Mouse (Mus musculus) MEL (cell line): ENCODE results near the gene Otof.

Source experiments
- CHD2 ChIP-seq: IDR thresholded peaks from 2 replicates; pipeline ENCODE4 v1.6.1; 2011; ENCODE audit warnings: low read length, improper control_type of control experiment
- CTCF ChIP-seq, 3 experiments: IDR thresholded peaks in 2 of 3; conservative IDR thresholded peaks in 1 of 3; 2 replicates each; pipeline ENCODE4 v1.5.1; 2011 to 2012; ENCODE audit warnings: low read length in 3 of 3, low read depth in 2 of 3, mild to moderate bottlenecking in 2 of 3, improper control_type of control experiment in 1 of 3, inconsistent platforms in 1 of 3, mixed read lengths in 1 of 3, moderate library complexity in 1 of 3; ENCODE audit not compliant: control insufficient read depth in 1 of 3, insufficient read depth in 1 of 3, poor library complexity in 1 of 3, severe bottlenecking in 1 of 3
- EP300 ChIP-seq, 2 experiments: IDR thresholded peaks; 2 replicates each; pipeline ENCODE4 v1.6.1; 2011; ENCODE audit warnings: improper control_type of control experiment in 2 of 2, low read length in 2 of 2, low read depth in 1 of 2, mild to moderate bottlenecking in 1 of 2
- GATA1 ChIP-seq: IDR thresholded peaks from 2 replicates; pipeline ENCODE4 v1.6.1; 2011; ENCODE audit warnings: low read depth, low read length, improper control_type of control experiment
- HCFC1 ChIP-seq: IDR thresholded peaks from 2 replicates; pipeline ENCODE4 v1.6.1; 2012; ENCODE audit warnings: low read depth, mild to moderate bottlenecking, inconsistent platforms, low read length, improper control_type of control experiment, moderate library complexity
- MAFK ChIP-seq: IDR thresholded peaks from 2 replicates; pipeline ENCODE4 v1.6.1; 2011; ENCODE audit warnings: low read depth, mild to moderate bottlenecking, low read length, improper control_type of control experiment, borderline replicate concordance
- MEF2A ChIP-seq: IDR thresholded peaks from 2 replicates; pipeline ENCODE4 v1.6.1; 2014; ENCODE audit warnings: low read depth, mild to moderate bottlenecking, inconsistent platforms, low read length, improper control_type of control experiment; ENCODE audit not compliant: poor library complexity, insufficient replicate concordance, severe bottlenecking; ENCODE audit errors: extremely low read depth
- MYB ChIP-seq: IDR thresholded peaks from 2 replicates; pipeline ENCODE4 v1.6.1; 2011; ENCODE audit warnings: mild to moderate bottlenecking, low read depth, low read length, improper control_type of control experiment
- NELFE ChIP-seq: IDR thresholded peaks from 2 replicates; pipeline ENCODE4 v1.6.1; 2011; ENCODE audit warnings: low read depth, low read length, improper control_type of control experiment
- POLR2A ChIP-seq, 2 experiments: IDR thresholded peaks; 2 replicates each; pipeline ENCODE4 v1.6.1; 2011 to 2012; ENCODE audit warnings: low read length in 2 of 2, mild to moderate bottlenecking in 2 of 2, control low read depth in 1 of 2, improper control_type of control experiment in 1 of 2, low read depth in 1 of 2, moderate library complexity in 1 of 2; ENCODE audit not compliant: control insufficient read depth in 1 of 2, insufficient read depth in 1 of 2, poor library complexity in 1 of 2
- RAD21 ChIP-seq: IDR thresholded peaks from 2 replicates; pipeline ENCODE4 v1.6.1; 2011; ENCODE audit warnings: mild to moderate bottlenecking, low read depth, low read length, improper control_type of control experiment
- SIN3A ChIP-seq: IDR thresholded peaks from 2 replicates; pipeline ENCODE4 v1.6.1; 2012; ENCODE audit warnings: low read length, improper control_type of control experiment, inconsistent platforms
- USF1 ChIP-seq: IDR thresholded peaks from 2 replicates; pipeline ENCODE4 v1.6.1; 2014; ENCODE audit warnings: low read depth, mild to moderate bottlenecking, inconsistent platforms, low read length, improper control_type of control experiment, moderate library complexity
- ZNF384 ChIP-seq: IDR thresholded peaks from 2 replicates; pipeline ENCODE4 v1.6.1; 2012; ENCODE audit warnings: low read depth, mild to moderate bottlenecking, inconsistent platforms, low read length, improper control_type of control experiment

GRCm38 (mm10) chr5:30358436-30359099 lies 103.2 kb downstream of the Otof start:
- TF ChIP-seq NELFE (no peak), HCFC1 (no peak), RAD21 (no peak), CTCF (IDR thresholded peaks at IDR 0.05 in 2 of 3, conservative IDR thresholded peaks at IDR 0.05 in 1 of 3; ENCODE audit: control insufficient read depth in 1 of 3, insufficient read depth in 1 of 3, low read depth in 2 of 3, low read length in 3 of 3, poor library complexity in 1 of 3, severe bottlenecking in 1 of 3) (no peak), GATA1 (no peak), USF1 (no peak), POLR2A (IDR thresholded peaks at IDR 0.05; ENCODE audit: control insufficient read depth in 1 of 2, insufficient read depth in 1 of 2, low read depth in 1 of 2, low read length in 2 of 2, poor library complexity in 1 of 2) (no peak), MYB (no peak), CHD2 (no peak), SIN3A (no peak), ZNF384 (no peak), MAFK (no peak), EP300 (IDR thresholded peaks at IDR 0.05; ENCODE audit: low read depth in 1 of 2, low read length in 2 of 2) (no peak), MEF2A (no peak)
